Mouse (Mus musculus) kidney, embryonic 15.5 days (tissue): ENCODE measurements around the gene Slc22a4. TPM values are rescaled to one million over a fixed set of nuclear protein-coding genes. Genes with fewer than 3 reads are reported as not detected.
A peak's percentile ranks its signal among the peaks of the same experiment; 100 is the strongest.
"Not testable (repeated sequence)": the region's sequence is repeated elsewhere in the genome, so short reads cannot be mapped to it uniquely, and the experiment has no call there.

Experiments
- ATAC-seq: fragments of 200-750 bp; cut with Nextera tagmentation; replicated peaks from 2 replicates; pipeline ENCODE4 v1.8.0; 2017; ENCODE audit warnings: moderate TSS enrichment; ENCODE audit not compliant: low FRiP score
- H3K27ac ChIP-seq: fragments of 300-500 bp; sonication (generic); 2 replicates; pipeline ENCODE4 v1.5.1; 2015; ENCODE audit warnings: mild to moderate bottlenecking, inconsistent platforms
- H3K27me3 ChIP-seq: fragments of 300-500 bp; sonication (generic); 2 replicates; pipeline ENCODE4 v1.6.1; 2015; ENCODE audit warnings: inconsistent platforms
- H3K36me3 ChIP-seq: fragments of 300-500 bp; sonication (generic); 2 replicates; pipeline ENCODE4 v1.6.1; 2015; ENCODE audit warnings: inconsistent platforms
- H3K4me1 ChIP-seq: fragments of 300-500 bp; sonication (generic); 2 replicates; pipeline ENCODE4 v1.6.1; 2015; ENCODE audit warnings: inconsistent platforms
- H3K4me2 ChIP-seq: fragments of 300-500 bp; sonication (generic); 2 replicates; pipeline ENCODE4 v1.6.1; 2015; ENCODE audit warnings: moderate library complexity, mild to moderate bottlenecking, inconsistent platforms
- H3K4me3 ChIP-seq: fragments of 300-500 bp; sonication (generic); replicated peaks from 2 replicates; pipeline ENCODE4 v1.5.1; 2015; ENCODE audit warnings: mild to moderate bottlenecking, inconsistent platforms
- H3K9ac ChIP-seq: fragments of 300-500 bp; sonication (generic); 2 replicates; pipeline ENCODE4 v1.6.1; 2015; ENCODE audit warnings: mild to moderate bottlenecking, inconsistent platforms
- H3K9me3 ChIP-seq: fragments of 300-500 bp; sonication (generic); replicated peaks from 2 replicates; pipeline ENCODE4 v1.6.1; 2016; ENCODE audit warnings: inconsistent platforms
- WGBS: fragments of 180-500 bp; shearing (Covaris S2); methylation state at CpG from one replicate; pipeline ENCODE4 v1.1.7; 2015; ENCODE audit warnings: mixed read lengths; 5-methylcytosine and 5-hydroxymethylcytosine counted together
- polyA plus RNA-seq: library from polyadenylated mRNA; unstranded; fragments of >200 nt; fragmentation: Nextera tagmentation; extraction: Ambion mirVana; gene quantifications from 2 replicates; pipeline ENCODE4 v1.2.1, GENCODE M21; 2015

Gene Slc22a4
- polyA plus RNA-seq, 1 experiment from 2014 or later: 1.9 TPM

DNA sequence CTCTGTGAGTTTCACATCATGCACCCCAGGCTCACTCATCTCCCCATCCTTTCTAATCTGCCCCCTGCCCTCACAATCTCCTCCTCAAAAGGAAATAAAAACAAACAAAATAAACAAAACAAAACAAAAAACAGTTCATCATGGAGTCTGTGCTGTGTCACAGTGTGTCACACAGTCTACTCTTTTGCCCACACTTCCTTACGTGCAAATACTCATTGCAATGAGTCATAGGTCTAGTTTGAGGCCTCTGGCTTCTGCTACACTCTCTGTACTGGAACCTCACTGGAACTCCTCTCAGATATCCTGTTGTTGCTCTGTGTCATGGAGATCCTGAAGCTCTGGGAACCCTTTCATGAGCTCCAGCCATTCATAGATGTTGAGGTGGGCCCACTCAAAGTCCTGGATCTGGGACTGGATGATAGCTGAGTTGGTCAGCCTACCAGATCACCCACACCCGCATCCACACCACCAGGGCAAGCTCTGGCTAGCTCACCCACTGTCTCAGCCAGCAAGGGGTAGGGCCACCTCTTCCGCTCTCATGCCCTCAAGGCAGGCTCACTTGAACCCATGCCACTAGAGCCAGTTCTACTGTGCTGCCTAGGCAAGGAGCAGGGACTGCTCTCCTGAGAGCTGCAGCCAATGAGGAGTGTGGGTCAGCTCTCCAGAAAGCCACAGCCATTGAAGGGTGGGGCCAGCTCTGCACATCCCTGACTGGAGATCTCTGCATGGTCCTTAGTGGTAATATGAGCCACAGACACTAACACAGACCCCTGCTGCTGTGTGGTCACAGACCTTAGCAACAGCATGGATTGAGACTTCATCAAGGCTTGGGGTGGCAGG, 8.8 kb downstream of the Slc22a4 start:
- ATAC-seq: no peak
- H3K36me3 ChIP-seq: no peaks in the 10 kb centered on the region

DNA sequence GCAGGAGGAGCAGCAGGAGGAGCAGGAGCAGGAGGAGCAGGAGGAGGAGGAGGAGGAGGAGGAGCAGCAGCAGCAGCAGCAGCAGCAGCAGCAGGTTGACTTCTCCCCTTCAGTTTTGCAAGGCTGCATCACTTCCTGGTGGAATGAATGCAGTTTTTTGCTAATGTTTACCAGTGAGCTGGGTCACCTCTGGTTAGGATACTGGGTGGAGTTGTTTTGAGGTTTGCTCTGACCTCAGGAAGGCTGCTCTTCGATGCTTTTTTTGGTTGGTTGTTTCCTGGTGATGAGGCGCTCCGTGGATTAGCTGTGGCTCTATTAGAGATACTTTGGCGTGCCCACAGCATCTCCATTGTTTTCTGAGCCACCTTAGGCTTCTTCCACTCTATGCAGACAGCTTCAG, 10.3 kb downstream of the Slc22a4 start:
- H3K36me3 ChIP-seq: no peaks in the 10 kb centered on the region
- no peaks in the 10 kb centered on the region for H3K4me1 ChIP-seq
- WGBS: 76% methylated on average over 4 of the region's 4 CpGs
- H3K27ac ChIP-seq: no peak overlapping the region
- no peaks in the 10 kb centered on the region for H3K27me3 ChIP-seq
- no peak overlapping the region for H3K4me2 ChIP-seq
- ATAC-seq: no peak
- H3K9me3 ChIP-seq: no peaks in the 10 kb centered on the region
- no peak overlapping the region for H3K9ac ChIP-seq
- no peak overlapping the region for H3K4me3 ChIP-seq

More for the DNA sequence above, 8.8 kb downstream of the Slc22a4 start:
- no peaks in the 10 kb centered on the region for H3K9me3 ChIP-seq
- no peak overlapping the region for H3K27ac ChIP-seq
- H3K27me3 ChIP-seq: no peaks in the 10 kb centered on the region
- 83% methylated on average over 3 of the region's 3 CpGs for WGBS
- H3K4me2 ChIP-seq: no peak overlapping the region
- H3K4me3 ChIP-seq: no peak overlapping the region
- H3K9ac ChIP-seq: no peak overlapping the region
- H3K4me1 ChIP-seq: no peaks in the 10 kb centered on the region

DNA sequence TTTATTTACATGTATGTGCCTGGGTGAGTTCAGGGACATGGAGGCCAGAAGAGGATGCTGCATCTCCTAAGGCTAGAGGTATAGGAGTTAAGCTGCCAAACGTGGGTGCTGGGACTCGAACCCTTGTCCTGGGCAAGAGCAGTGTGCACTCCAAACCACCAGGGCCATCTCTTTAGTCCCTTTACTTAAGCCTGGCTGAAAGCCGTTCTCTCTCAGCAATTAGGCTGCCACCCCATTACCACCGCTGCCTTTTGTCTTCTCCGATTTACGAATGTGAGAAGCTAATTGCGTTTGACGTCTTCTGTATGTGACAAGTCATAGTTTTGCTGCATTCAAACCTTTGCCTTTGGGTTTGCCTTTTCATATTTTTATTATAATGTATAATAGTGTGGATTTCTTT, 11.8 kb downstream of the Slc22a4 start:
- 55% methylated on average over 8 of the region's 8 CpGs for WGBS
- no peak overlapping the region for H3K4me3 ChIP-seq
- H3K36me3 ChIP-seq: no peaks in the 10 kb centered on the region
- no peak overlapping the region for H3K4me2 ChIP-seq
- no peak overlapping the region for H3K9ac ChIP-seq
- no peak overlapping the region for H3K27ac ChIP-seq
- H3K27me3 ChIP-seq: no peaks in the 10 kb centered on the region
- H3K9me3 ChIP-seq: no peaks in the 10 kb centered on the region
- no peak for ATAC-seq
- no peaks in the 10 kb centered on the region for H3K4me1 ChIP-seq

DNA sequence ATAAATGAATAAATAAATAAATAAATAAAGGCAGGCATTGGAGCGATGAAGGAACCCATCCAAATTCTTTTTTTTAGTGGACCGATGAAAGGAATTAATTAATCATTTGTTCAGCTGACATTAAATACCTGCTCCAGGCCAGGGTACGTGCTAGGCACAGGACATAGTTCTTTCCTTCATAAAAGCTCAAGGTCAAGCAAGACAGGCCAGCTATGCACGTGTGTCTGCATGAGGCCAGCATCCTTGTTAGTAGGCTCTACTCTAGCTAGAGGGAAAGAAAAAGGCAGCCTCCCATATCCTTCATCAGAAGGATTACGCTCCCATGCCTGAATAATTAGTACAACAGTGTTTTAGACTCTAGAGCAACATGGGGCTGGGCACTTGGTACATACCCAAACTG, 14.9 kb downstream of the Slc22a4 start:
- Histone ChIP-seq H3K27ac (no peak overlapping the region), H3K4me1 (peaks cover 1% of the 10 kb centered on the region; the same call in 1 of the 2 replicates), H3K9me3 (no peaks in the 10 kb centered on the region), H3K27me3 (no peaks in the 10 kb centered on the region), H3K4me2 (no peak overlapping the region), H3K4me3 (no peak overlapping the region), H3K9ac (no peak overlapping the region), H3K36me3 (no peaks in the 10 kb centered on the region)
- WGBS: 81% methylated on average over 5 of the region's 5 CpGs
- ATAC-seq: no peak

DNA sequence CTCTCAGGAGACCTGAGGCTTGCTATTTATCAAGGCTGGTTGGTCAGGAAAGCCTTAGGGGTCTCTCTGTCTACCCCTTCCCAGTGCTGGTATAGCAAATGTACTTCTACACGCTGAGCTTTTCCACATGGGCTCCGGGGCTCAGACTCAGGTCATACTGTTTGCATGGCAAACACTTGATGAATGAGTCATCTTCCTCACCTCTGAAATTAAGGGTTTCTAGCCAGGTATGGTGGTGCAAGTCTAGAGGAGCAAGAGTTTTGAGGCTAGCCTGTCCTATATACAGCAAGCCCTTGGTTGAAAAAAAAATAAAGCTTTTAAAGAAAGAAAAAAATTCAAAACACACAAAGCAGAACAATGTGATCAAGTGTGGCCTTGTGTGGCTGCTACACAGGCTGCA, 16.6 kb downstream of the Slc22a4 start:
- Histone ChIP-seq H3K36me3 (no peaks in the 10 kb centered on the region), H3K9ac (no peak overlapping the region), H3K4me1 (peaks cover 7% of the 10 kb centered on the region; the same call in 1 of the 2 replicates), H3K4me3 (no peak overlapping the region), H3K4me2 (no peak overlapping the region), H3K27me3 (no peaks in the 10 kb centered on the region), H3K9me3 (no peaks in the 10 kb centered on the region), H3K27ac (no peak overlapping the region)
- no peak for ATAC-seq
- 84% methylated on average over 2 of the region's 2 CpGs for WGBS

DNA sequence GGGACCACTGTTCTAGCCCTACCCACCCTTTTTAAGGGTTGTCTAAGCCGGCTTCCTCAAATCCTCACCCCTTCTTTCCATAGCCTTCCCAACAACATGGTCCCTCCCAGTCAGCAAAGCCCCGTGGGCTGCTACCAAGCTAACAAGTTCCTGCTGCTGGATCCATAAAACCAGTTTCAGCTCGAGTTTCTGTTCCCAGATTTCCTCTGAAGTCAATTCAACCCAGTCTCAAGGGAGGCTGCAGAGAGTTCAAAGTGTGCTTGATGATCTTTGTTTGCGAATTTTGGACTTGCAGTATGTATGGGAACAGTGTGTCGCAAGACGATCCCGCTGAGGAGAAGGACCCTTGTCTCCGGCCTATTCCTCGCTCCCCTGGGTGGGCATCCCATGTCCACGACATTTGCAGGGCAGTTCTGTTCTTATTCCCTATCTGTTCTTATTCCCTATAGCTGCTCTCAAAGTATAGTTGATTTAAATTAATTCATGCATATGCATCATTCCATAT, 19.4 kb downstream of the Slc22a4 start:
- no peaks in the 10 kb centered on the region for H3K27me3 ChIP-seq
- no peak overlapping the region for H3K9ac ChIP-seq
- peaks cover 7% of the 10 kb centered on the region; the same call in 1 of the 2 replicates for H3K4me1 ChIP-seq
- H3K27ac ChIP-seq: no peak overlapping the region
- no peak overlapping the region for H3K4me3 ChIP-seq
- WGBS: 63% methylated on average over 10 of the region's 10 CpGs
- no peak overlapping the region for H3K4me2 ChIP-seq
- no peaks in the 10 kb centered on the region for H3K9me3 ChIP-seq
- ATAC-seq: no peak
- H3K36me3 ChIP-seq: no peaks in the 10 kb centered on the region

DNA sequence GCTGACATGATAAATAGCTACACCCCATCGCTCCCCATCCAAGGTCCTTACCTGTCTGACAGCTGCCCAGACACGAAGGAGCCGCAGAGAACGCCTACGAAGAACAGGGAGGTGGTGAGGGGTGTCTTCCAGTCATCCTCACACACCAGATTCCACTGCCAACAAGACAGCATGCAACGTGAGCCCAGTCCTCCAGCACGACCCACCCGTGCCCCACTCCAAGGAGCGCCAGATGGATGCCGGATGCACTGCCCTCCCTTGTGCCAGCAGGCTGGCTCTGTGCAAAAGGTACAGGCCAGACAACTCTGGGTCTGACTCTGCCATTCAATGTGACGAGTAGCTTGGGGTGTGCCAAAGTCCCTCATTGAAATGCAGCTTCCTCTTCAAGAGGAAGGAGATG, 20.2 kb downstream of the Slc22a4 start:
- 85% methylated on average over 11 of the region's 11 CpGs for whole genome bisulfite sequencing
- Histone ChIP-seq H3K36me3 (no peaks in the 10 kb centered on the region), H3K4me1 (peaks cover 11% of the 10 kb centered on the region; the same call in 1 of the 2 replicates), H3K4me2 (no peak overlapping the region), H3K9me3 (no peaks in the 10 kb centered on the region), H3K27ac (no peak overlapping the region), H3K9ac (no peak overlapping the region), H3K4me3 (no peak overlapping the region), H3K27me3 (no peaks in the 10 kb centered on the region)
- no peak for ATAC-seq

DNA sequence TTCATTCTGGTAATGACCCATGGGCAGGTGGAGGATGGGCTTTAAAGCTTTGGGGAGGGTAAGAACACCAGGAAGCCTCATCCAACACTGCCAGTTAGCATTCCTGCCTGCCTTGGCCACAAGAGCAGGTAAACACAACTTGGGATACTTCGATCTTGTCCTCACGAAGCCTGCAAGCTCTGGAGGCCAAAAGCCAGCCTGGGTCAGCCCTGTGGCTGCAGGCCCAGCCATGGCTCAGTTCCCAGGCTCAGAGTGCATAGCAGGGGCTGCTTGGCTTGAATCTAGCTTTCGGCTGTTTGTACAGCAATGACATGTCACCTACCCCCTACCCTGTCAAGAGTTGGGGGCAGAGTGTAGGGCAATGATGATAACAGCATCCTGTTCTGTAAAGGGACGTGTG, 21.0 kb downstream of the Slc22a4 start:
- H3K4me2 ChIP-seq: no peak overlapping the region
- no peaks in the 10 kb centered on the region for H3K9me3 ChIP-seq
- H3K4me3 ChIP-seq: no peak overlapping the region
- peaks cover 15% of the 10 kb centered on the region; the same call in 1 of the 2 replicates for H3K4me1 ChIP-seq
- no peak overlapping the region for H3K27ac ChIP-seq
- no peak for ATAC-seq
- no peaks in the 10 kb centered on the region for H3K36me3 ChIP-seq
- whole genome bisulfite sequencing: 61% methylated on average over 4 of the region's 4 CpGs
- H3K9ac ChIP-seq: no peak overlapping the region
- H3K27me3 ChIP-seq: no peaks in the 10 kb centered on the region

DNA sequence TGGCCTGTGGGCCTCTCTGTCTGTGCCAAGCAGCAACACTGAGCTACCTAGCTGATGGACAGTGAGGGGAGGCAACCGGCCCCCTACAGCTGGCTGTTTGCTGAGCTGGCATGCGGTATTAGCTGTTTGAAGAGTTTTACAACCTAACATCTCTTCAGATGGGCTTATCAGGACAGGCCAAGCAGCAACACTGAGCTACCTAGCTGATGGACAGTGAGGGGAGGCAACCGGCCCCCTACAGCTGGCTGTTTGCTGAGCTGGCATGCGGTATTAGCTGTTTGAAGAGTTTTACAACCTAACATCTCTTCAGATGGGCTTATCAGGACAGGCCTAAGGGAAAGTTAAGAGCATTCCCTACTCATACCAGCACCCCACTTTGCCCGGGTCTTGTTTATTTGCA, 21.5 kb downstream of the Slc22a4 start:
- not testable (repeated sequence) for H3K27me3 ChIP-seq, H3K9ac ChIP-seq, H3K36me3 ChIP-seq, H3K4me3 ChIP-seq, H3K9me3 ChIP-seq, ATAC-seq, H3K4me2 ChIP-seq, H3K27ac ChIP-seq
- WGBS: 35% methylated on average over 5 of the region's 5 CpGs
- peaks cover 15% of the 10 kb centered on the region; the same call in 1 of the 2 replicates for H3K4me1 ChIP-seq

DNA sequence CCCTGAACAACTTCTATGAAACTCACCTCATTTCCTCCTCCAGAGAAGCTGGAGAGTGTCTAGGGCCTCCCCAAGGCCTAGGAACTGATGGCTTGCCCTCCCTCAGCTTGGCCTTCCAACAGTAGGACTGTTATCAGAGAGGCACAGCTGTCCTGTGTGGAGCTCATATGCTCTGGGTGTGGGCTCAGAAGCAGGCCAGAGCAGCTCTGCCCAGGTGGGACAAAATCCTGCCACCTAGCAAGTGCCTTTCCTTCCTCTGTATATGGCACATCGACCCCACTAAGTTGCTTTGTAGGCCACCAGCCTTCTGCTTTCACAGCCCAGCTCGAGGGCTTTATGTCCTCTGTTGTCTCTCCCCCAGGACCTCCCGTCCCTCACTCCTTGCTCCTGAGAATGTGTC, 23.2 kb downstream of the Slc22a4 start:
- H3K4me3 ChIP-seq: no peak overlapping the region
- no peak overlapping the region for H3K27ac ChIP-seq
- no peak overlapping the region for H3K9ac ChIP-seq
- H3K27me3 ChIP-seq: no peaks in the 10 kb centered on the region
- no peak overlapping the region for H3K4me2 ChIP-seq
- no peaks in the 10 kb centered on the region for H3K9me3 ChIP-seq
- ATAC-seq: peak; percentile 81
- WGBS: 72% methylated on average over 3 of the region's 3 CpGs
- H3K4me1 ChIP-seq: peaks cover 15% of the 10 kb centered on the region; the same call in 1 of the 2 replicates
- no peaks in the 10 kb centered on the region for H3K36me3 ChIP-seq

DNA sequence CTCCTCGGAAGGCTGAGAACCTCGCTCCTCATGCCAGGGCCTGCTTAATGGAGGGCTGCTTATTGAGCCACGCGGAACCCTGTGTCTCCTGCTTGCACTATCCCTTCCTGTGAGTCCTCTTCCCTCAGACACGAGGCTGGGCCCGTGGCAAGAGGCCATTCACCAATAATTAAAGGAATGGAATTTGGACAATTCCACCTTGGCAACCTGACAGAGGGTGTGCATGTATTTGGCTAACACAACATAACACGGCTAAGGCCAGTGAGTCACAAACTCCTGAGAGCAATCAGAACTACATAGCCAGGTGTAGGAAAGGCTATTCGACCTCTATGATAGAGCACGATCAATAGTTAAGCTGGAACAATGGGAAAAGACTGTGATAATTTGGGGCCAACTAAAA, 23.7 kb downstream of the Slc22a4 start:
- H3K4me3 ChIP-seq: no peak overlapping the region
- H3K9ac ChIP-seq: no peak overlapping the region
- H3K27me3 ChIP-seq: no peaks in the 10 kb centered on the region
- no peak for ATAC-seq
- H3K4me1 ChIP-seq: peaks cover 15% of the 10 kb centered on the region; the same call in 1 of the 2 replicates
- H3K9me3 ChIP-seq: no peaks in the 10 kb centered on the region
- H3K27ac ChIP-seq: no peak overlapping the region
- no peaks in the 10 kb centered on the region for H3K36me3 ChIP-seq
- WGBS: 76% methylated on average over 9 of the region's 9 CpGs
- no peak overlapping the region for H3K4me2 ChIP-seq

DNA sequence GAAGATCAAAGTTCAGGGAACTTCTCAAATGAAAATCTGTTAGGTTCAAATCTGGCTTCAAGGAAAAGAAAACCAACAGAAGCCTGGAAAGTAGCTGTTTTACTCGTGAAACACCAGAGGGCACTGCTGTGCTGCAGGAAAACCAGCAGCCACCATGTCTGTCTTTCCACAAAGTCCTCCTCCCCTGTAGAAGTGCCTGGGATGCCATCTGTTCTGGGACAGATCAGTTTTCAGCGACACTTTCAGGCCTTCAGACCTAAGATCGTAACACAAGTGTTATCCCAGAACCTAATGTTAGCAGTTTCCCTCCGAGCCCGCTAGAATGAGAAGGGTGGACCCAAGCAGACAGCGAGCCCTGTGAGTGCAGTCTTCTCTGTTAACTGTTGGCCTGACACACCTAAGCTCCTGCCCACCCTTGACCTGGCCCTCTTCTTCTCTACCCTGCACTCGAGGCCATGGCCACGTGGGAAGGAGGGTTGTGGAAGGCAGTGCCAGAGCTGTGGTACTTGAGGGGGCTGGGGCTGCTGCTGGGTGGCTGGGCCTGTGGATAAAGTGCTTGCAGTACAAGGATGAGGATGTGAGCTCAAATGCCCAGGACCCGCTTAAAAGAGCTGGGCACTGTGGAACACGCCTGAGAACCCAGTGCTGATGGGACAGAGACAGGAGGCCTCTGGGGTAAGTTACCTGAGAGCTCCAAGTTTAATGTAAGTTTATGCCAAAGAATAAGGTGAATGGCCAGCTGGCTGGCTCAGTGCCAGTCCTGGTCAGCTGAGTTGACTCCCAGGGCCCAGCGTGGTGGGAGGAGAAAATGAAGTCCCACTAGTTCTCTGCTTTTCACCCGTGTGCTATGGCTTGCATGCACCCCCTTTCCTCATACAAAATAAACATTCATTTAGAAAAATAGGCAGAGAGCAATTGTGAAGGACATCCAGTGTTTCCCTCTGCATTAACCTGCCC, 24.9 kb downstream of the Slc22a4 start:
- 28% methylated on average over 12 of the region's 12 CpGs for WGBS
- not testable (repeated sequence) for H3K36me3 ChIP-seq, H3K4me2 ChIP-seq, H3K27me3 ChIP-seq, H3K9me3 ChIP-seq, H3K9ac ChIP-seq, H3K27ac ChIP-seq, H3K4me3 ChIP-seq
- H3K4me1 ChIP-seq: peaks cover 14% of the 10 kb centered on the region; the same call in 1 of the 2 replicates
- ATAC-seq: peak; percentile 55; the same call in 1 of the 2 replicates
